Mouse (Mus musculus): Measurements from ENCODE around the gene Zfp36l2. TPM values are rescaled to one million over a fixed set of nuclear protein-coding genes. Genes with fewer than 3 reads are reported as not detected.

Zfp36l2 gene
- polyA plus RNA-seq, 1 experiment from 2014 or later = 4.2 TPM

GRCm38 (mm10) chr17:84167377-84167776 is 20.4 kb downstream of the Zfp36l2 start:
- WGBS = 98% methylated on average over 4 of the region's 4 CpGs
- Histone ChIP-seq H3K9ac (ENCODE audit: low read depth, low read length) (no peak overlapping the region; the same call in 1 of the 2 replicates), H3K4me1 (ENCODE audit: control insufficient read depth, insufficient read depth, low read depth, low read length) (no peaks in the 10 kb centered on the region), H3K4me2 (ENCODE audit: low read length) (no peak overlapping the region), H3K27me3 (replicated peaks; ENCODE audit: control insufficient read depth, insufficient read depth, low read length) (no peaks in the 10 kb centered on the region), H3K4me3 (ENCODE audit: low read length) (no peak overlapping the region), H3K36me3 (ENCODE audit: control insufficient read depth, insufficient read depth, low read length) (no peaks in the 10 kb centered on the region), H3K27ac (ENCODE audit: low read depth, low read length) (no peak overlapping the region), H3K9me3 (ENCODE audit: control insufficient read depth, low read length) (no peaks in the 10 kb centered on the region)
- no peak for ATAC-seq

- Histone ChIP-seq H3K27ac (ENCODE audit: low read depth, low read length) (no peak overlapping the region), H3K4me3 (ENCODE audit: low read length) (no peak overlapping the region), H3K4me1 (ENCODE audit: control insufficient read depth, insufficient read depth, low read depth, low read length) (peaks cover 5% of the 10 kb centered on the region), H3K4me2 (ENCODE audit: low read length) (no peak overlapping the region), H3K36me3 (ENCODE audit: control insufficient read depth, insufficient read depth, low read length) (no peaks in the 10 kb centered on the region), H3K9ac (ENCODE audit: low read depth, low read length) (no peak overlapping the region), H3K9me3 (ENCODE audit: control insufficient read depth, low read length) (no peaks in the 10 kb centered on the region), H3K27me3 (replicated peaks; ENCODE audit: control insufficient read depth, insufficient read depth, low read length) (no peaks in the 10 kb centered on the region)
- WGBS = 87% methylated on average over 9 of the region's 9 CpGs
- ATAC-seq = no peak
Measured at GRCm38 (mm10) chr17:84166135-84166860, 21.4 kb downstream of the Zfp36l2 start.

GRCm38 (mm10) chr17:84165735-84166134 is 22.0 kb downstream of the Zfp36l2 start:
- ATAC-seq = no peak
- no peaks in the 10 kb centered on the region for H3K9me3 ChIP-seq (ENCODE audit: control insufficient read depth, low read length)
- H3K36me3 ChIP-seq (ENCODE audit: control insufficient read depth, insufficient read depth, low read length) = no peaks in the 10 kb centered on the region
- 83% methylated on average over 3 of the region's 3 CpGs for WGBS
- H3K4me1 ChIP-seq (ENCODE audit: control insufficient read depth, insufficient read depth, low read depth, low read length) = peaks cover 8% of the 10 kb centered on the region
- no peak overlapping the region for H3K4me2 ChIP-seq (ENCODE audit: low read length)
- H3K4me3 ChIP-seq (ENCODE audit: low read length) = no peak overlapping the region
- H3K9ac ChIP-seq (ENCODE audit: low read depth, low read length) = no peak overlapping the region
- no peaks in the 10 kb centered on the region for H3K27me3 ChIP-seq (replicated peaks; ENCODE audit: control insufficient read depth, insufficient read depth, low read length)
- no peak overlapping the region for H3K27ac ChIP-seq (ENCODE audit: low read depth, low read length)

- Histone ChIP-seq H3K36me3 (ENCODE audit: control insufficient read depth, insufficient read depth, low read length) (no peaks in the 10 kb centered on the region), H3K9ac (ENCODE audit: low read depth, low read length) (no peak overlapping the region), H3K27ac (ENCODE audit: low read depth, low read length) (no peak overlapping the region), H3K9me3 (ENCODE audit: control insufficient read depth, low read length) (no peaks in the 10 kb centered on the region), H3K4me2 (ENCODE audit: low read length) (no peak overlapping the region), H3K4me1 (ENCODE audit: control insufficient read depth, insufficient read depth, low read depth, low read length) (peaks cover 8% of the 10 kb centered on the region), H3K27me3 (replicated peaks; ENCODE audit: control insufficient read depth, insufficient read depth, low read length) (no peaks in the 10 kb centered on the region), H3K4me3 (ENCODE audit: low read length) (no peak overlapping the region)
- WGBS = 87% methylated on average over 8 of the region's 8 CpGs
- ATAC-seq = no peak
Measured at GRCm38 (mm10) chr17:84164146-84164545, 23.6 kb downstream of the Zfp36l2 start.

- Histone ChIP-seq H3K4me3 (ENCODE audit: low read length) (no peak overlapping the region), H3K9ac (ENCODE audit: low read depth, low read length) (no peak overlapping the region), H3K9me3 (ENCODE audit: control insufficient read depth, low read length) (no peaks in the 10 kb centered on the region), H3K27ac (ENCODE audit: low read depth, low read length) (no peak overlapping the region), H3K36me3 (ENCODE audit: control insufficient read depth, insufficient read depth, low read length) (no peaks in the 10 kb centered on the region), H3K4me1 (ENCODE audit: control insufficient read depth, insufficient read depth, low read depth, low read length) (peaks cover 8% of the 10 kb centered on the region), H3K27me3 (replicated peaks; ENCODE audit: control insufficient read depth, insufficient read depth, low read length) (no peaks in the 10 kb centered on the region), H3K4me2 (ENCODE audit: low read length) (no peak overlapping the region)
- 82% methylated on average over 12 of the region's 12 CpGs for WGBS
- ATAC-seq = no peak
Measured at GRCm38 (mm10) chr17:84163066-84163785, 24.5 kb downstream of the Zfp36l2 start.

DNA sequence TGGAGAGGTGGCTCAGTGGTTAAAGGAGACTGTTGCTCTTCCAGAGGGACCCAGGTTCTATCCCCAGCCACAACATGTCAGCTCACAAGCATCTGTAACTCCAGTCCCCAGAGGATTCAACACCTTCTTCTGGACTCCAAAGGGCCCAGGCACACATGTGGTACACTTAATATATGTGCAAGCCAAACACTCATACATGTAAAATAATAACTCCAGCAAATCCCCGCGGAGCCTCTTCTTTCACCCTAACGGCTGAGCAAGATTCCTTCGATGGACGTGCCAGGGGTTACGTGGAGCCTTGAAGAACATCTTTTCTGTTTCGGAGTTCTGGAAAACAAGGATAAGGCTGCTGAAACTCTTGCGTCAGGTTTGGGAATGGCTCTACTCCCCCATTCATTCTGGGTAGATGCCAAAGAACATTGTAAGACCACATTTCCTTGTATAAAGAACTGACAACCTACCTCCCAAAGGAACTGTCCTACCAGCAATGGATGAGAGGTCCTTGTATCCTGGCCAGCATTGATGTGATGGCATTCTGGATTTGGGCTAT is 25.5 kb downstream of the Zfp36l2 start:
- H3K27me3 ChIP-seq (replicated peaks; ENCODE audit: control insufficient read depth, insufficient read depth, low read length) = no peaks in the 10 kb centered on the region
- peaks cover 8% of the 10 kb centered on the region for H3K4me1 ChIP-seq (ENCODE audit: control insufficient read depth, insufficient read depth, low read depth, low read length)
- no peaks in the 10 kb centered on the region for H3K36me3 ChIP-seq (ENCODE audit: control insufficient read depth, insufficient read depth, low read length)
- peak overlapping the region; percentile 31; the same call in 1 of the 2 replicates for H3K27ac ChIP-seq (ENCODE audit: low read depth, low read length)
- ATAC-seq = no peak
- no peak overlapping the region for H3K9ac ChIP-seq (ENCODE audit: low read depth, low read length)
- H3K9me3 ChIP-seq (ENCODE audit: control insufficient read depth, low read length) = no peaks in the 10 kb centered on the region
- 82% methylated on average over 8 of the region's 8 CpGs for WGBS
- no peak overlapping the region for H3K4me2 ChIP-seq (ENCODE audit: low read length)
- H3K4me3 ChIP-seq (ENCODE audit: low read length) = no peak overlapping the region

DNA sequence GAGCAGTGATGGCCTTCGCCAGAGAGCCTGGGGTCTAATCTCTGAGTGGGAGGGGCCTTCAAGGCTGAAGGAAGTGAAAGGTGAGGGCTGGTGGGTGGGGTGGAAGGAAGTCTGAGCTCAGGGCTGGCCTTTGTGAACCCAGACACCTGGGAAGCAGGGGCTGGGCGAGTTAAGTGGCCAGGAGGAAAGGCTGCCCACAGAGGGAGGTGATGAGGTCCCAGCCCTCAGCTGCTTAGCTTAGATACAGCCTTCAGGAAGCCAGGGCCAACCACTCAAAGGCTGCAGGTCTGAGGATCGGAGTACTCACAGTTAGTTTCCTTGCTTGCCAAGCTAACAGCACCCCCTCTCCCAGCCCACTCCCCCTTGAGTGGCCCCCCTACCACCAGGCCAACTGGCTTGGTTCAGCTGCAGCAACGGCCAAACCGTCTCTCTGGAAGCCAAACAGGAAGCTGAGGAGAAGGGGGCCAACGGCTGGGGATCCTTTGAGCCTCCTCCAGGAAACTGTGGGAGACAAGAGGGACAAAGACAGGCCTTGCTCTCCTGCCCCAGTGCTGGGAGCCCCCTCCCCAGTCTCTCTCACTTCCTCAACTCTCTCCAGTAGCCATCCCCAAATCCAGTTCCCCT is 26.4 kb downstream of the Zfp36l2 start:
- Histone ChIP-seq H3K27me3 (replicated peaks; ENCODE audit: control insufficient read depth, insufficient read depth, low read length) (no peaks in the 10 kb centered on the region), H3K9me3 (ENCODE audit: control insufficient read depth, low read length) (no peaks in the 10 kb centered on the region), H3K4me3 (ENCODE audit: low read length) (no peak overlapping the region), H3K9ac (ENCODE audit: low read depth, low read length) (no peak overlapping the region; the same call in 1 of the 2 replicates), H3K4me1 (ENCODE audit: control insufficient read depth, insufficient read depth, low read depth, low read length) (peaks cover 8% of the 10 kb centered on the region), H3K27ac (ENCODE audit: low read depth, low read length) (peak overlapping the region; percentile 25; the same call in 1 of the 2 replicates), H3K36me3 (ENCODE audit: control insufficient read depth, insufficient read depth, low read length) (no peaks in the 10 kb centered on the region), H3K4me2 (ENCODE audit: low read length) (no peak overlapping the region)
- 35% methylated on average over 5 of the region's 6 CpGs for WGBS
- peak; percentile 87 for ATAC-seq

DNA sequence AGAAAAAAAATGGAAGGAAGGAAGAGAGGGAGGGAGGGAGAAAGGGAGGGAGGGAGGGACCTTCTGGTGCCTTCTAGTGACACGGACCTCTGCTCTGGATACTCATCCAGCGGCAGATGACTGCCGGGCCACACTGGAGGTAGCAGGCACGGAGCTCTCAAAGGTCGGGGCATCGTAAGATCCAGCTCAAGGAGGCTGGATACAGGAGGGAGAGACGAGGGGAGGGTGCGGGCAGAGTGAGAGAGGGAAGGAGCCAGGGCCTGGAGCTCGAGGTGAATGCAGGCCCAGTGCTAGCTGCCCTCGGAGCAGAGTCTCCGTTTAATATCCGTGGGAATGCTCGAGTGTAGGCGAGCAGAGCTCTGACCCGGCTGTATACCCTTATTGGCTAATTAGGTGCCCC is 28.9 kb downstream of the Zfp36l2 start:
- 67% methylated on average over 15 of the region's 15 CpGs for WGBS
- no peaks in the 10 kb centered on the region for H3K36me3 ChIP-seq (ENCODE audit: control insufficient read depth, insufficient read depth, low read length)

GRCm38 (mm10) chr17:84158461-84158795 is 29.3 kb downstream of the Zfp36l2 start:
- no peaks in the 10 kb centered on the region for H3K36me3 ChIP-seq (ENCODE audit: control insufficient read depth, insufficient read depth, low read length)
- ATAC-seq = no peak
- WGBS = 85% methylated on average over 12 of the region's 12 CpGs

More for the DNA sequence above, 28.9 kb downstream of the Zfp36l2 start:
- no peak for ATAC-seq
- Histone ChIP-seq H3K9me3 (ENCODE audit: control insufficient read depth, low read length) (no peaks in the 10 kb centered on the region), H3K4me1 (ENCODE audit: control insufficient read depth, insufficient read depth, low read depth, low read length) (peaks cover 8% of the 10 kb centered on the region), H3K4me2 (ENCODE audit: low read length) (no peak overlapping the region), H3K9ac (ENCODE audit: low read depth, low read length) (no peak overlapping the region), H3K27ac (ENCODE audit: low read depth, low read length) (no peak overlapping the region), H3K27me3 (replicated peaks; ENCODE audit: control insufficient read depth, insufficient read depth, low read length) (no peaks in the 10 kb centered on the region), H3K4me3 (ENCODE audit: low read length) (no peak overlapping the region)

More at GRCm38 (mm10) chr17:84158461-84158795, 29.3 kb downstream of the Zfp36l2 start:
- H3K4me2 ChIP-seq (ENCODE audit: low read length) = no peak overlapping the region
- H3K4me3 ChIP-seq (ENCODE audit: low read length) = no peak overlapping the region
- no peak overlapping the region for H3K27ac ChIP-seq (ENCODE audit: low read depth, low read length)
- H3K9ac ChIP-seq (ENCODE audit: low read depth, low read length) = no peak overlapping the region
- no peaks in the 10 kb centered on the region for H3K27me3 ChIP-seq (replicated peaks; ENCODE audit: control insufficient read depth, insufficient read depth, low read length)
- no peaks in the 10 kb centered on the region for H3K9me3 ChIP-seq (ENCODE audit: control insufficient read depth, low read length)
- H3K4me1 ChIP-seq (ENCODE audit: control insufficient read depth, insufficient read depth, low read depth, low read length) = peaks cover 8% of the 10 kb centered on the region

Data from hindbrain, embryonic 16.5 days (tissue).